Mouse (Mus musculus): ENCODE data around the gene Yipf3. TPM values are rescaled to one million over a fixed set of nuclear protein-coding genes. Genes with fewer than 3 reads are reported as not detected.

The Yipf3 gene
- 59.4 TPM for polyA plus RNA-seq (2014; fragmentation: Illumina TruSeq; extraction: RNeasy Lipid Tissue Mini Kit (QIAGEN cat#74804); ENCODE audit: low read depth, low replicate concordance)

DNA sequence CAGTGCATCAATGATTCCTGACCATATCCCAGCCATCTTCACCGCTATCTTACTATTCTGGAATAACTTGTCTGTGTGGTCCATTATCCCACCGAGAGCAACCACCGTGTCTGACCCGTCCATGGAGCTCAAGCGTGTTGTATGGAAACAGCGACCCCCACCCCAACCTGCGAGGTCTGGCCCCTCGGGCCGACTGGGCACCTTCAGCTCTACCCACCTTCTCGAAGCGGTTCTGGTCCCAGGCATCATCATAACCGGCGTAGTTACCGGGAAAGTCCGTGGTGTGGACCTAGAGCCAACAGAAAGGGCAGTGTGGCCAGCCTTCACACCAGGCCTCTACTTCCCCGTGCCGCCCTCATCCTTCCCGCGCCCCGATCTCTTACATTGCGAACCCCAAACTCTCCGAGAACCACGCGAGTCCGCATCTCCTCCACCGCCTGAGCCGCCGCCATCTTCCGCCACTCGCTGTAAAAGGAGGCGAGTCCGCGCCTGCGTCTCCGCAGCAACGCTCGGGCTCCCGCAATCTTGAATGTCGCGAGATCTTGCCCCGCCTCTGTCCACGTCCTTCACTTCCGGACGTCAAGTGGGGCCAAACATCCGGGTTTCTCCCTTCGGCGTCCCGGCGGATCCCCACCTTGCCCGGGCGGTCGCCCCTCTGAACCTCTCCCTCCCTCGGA is at the start of gene Yipf3, which contains the start of gene Polr1c:
TSS of gene Yipf3 (plus strand) at position 569 of the 677 bp plus-strand sequence.
TSS of gene Polr1c (minus strand) at position 543 of the 677 bp plus-strand sequence.

DNA sequence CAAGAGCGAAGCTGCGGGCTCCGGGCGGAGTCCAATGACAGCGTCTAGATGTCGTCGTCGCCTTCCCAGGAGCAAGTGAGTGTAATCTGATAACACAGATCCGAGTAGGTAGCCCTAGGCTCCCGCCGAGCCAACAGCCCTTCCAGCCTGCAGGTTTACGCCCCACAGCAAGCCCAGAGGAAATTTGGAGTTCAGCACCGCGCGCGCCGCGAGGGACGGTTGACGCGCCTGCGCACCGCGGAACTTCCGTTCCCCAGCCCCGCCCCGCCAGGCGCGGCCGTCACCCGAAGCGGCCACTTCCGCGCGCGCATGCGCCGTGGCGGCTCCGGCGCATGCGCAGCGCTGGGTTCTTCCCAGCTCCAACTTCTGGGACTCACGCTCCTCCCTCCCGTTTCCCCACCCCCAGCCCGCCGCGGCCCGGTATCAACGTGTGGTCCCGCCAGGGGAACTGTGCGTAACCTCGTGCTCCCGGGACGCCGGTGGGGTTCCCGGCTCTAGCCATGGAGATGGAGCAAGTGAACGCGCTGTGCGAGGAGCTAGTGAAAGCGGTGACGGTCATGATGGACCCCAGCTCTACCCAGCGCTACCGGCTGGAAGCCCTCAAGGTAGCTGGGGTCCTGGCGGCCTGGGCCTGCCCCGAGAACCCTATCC is 45.3 kb upstream of the Yipf3 start, which contains the start of the genes Polh and Xpo5:
TSS of gene Polh (minus strand) at position 225 of the 651 bp plus-strand sequence.
TSS of gene Xpo5 (plus strand) at position 362 of the 651 bp plus-strand sequence.

DNA sequence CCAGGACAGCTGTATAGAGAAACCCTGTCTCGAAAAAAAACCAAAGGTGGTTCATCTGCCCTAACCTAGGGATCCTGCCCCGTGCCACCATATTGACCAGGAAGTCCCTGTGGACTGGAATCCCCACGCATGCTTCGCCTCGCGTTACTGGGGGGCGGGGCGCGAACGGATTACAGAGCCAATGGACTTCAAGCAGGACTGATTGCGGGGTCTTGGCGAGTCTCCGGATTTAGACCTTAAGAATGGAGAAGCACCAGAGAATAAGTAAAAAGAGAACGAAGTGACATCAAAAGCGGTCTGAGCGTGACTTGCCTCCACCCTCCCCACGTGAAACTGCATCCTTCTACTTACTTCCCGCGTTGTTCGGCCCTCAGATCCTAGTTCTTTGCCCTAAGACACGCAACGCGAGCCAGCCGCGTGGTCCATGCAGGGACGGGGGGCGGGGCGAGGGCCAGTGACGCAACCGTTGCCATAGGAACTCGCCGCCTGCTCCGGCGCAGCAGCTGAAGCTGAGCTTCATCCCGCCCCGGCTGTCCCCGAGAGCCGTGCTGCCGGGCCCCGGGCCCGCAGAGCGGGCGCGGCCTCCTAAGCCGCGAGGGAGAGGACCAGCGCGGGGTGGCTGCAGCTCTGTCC is 5.7 kb downstream of the Yipf3 start, which contains the start of gene Lrrc73:
TSS of gene Lrrc73 (plus strand) at position 80 of the 633 bp plus-strand sequence.

DNA sequence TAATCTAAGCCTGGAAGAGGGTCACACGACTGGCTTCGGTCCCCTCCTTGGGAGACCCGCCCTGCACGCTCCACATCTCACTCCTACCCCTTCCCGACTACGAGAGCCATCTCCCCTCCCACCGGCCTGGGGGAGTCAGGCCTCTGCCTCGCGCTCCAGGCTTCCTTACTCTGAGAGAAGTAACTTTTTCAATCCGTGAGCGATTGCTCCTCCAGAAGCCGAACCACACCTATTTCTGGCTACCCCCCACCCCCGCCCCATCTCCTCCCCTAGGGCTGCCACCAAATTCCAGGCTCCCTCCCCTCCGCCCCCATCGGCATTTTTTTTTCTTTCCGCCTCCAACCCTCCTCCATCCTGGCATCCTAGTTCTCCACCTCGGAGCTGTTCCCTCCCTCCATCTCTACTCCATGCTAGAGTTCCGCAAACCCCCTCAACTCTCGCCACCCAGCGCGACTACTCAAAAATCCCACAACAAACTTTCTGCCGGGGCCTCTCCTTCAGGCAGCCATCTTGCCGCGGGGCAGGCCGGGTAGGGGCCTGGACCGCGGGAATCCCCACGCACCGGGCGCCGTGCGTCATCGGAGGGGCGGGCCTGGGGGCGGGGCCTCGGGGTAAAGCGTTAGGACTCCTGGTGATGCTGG is 34.7 kb downstream of the Yipf3 start, which contains the start of gene Tjap1:
TSS of gene Tjap1 (minus strand) at position 544 of the 641 bp plus-strand sequence.

DNA sequence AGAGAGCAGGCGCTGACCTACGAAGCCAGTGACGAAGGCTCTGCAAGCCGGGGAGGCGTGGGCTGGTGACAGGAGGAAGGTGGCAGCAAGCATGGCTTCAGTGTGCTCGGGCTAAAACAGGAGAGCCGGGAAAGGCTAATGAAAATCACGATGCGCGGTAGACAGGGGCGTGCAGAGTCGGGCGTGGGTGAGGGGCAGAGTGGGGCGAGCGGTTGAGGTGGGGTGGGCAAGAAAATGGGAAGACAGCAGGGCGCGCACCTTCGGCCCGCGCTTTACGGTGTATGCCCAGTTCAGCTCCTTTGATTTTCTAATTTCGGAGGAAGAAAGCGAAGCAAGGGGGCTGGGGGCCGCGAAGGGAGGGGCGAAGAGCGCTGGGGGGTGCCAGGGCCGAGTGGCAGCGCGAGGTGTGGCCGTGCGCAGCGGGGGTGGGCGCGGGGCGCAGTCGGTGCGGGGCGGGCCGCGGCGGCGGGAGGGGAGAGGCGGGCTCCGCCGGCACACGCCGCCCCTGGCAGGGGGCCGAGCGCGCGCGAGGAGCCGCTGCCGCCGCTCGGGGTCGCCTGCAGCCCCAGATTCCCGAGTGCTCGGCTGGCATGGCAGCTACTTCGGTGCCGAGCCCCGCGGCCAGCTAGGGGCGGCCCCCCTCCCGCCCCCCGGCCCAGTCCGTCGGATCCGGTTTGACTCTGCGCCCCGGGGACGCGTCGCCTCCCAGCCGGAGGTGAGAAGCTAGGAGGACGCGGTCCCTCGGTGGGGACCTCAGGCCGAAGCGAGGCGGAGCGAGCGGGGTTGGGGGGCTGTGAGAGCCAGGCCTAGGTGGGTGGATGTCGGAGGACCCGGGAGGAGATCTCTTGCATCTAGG is 49.7 kb downstream of the Yipf3 start, which contains the start of gene Dlk2:
TSS of gene Dlk2 (plus strand) at position 58 of the 856 bp plus-strand sequence.

Other genes starting within 250 kb of the Yipf3 start
- 517 TPM for gene Vegfa, start 215.7 kb upstream of the Yipf3 start, polyA plus RNA-seq (2014; fragmentation: Illumina TruSeq; extraction: RNeasy Lipid Tissue Mini Kit (QIAGEN cat#74804); ENCODE audit: low read depth, low replicate concordance)
- gene Mrps18a, start 137.1 kb upstream of the Yipf3 start, polyA plus RNA-seq (2014; fragmentation: Illumina TruSeq; extraction: RNeasy Lipid Tissue Mini Kit (QIAGEN cat#74804); ENCODE audit: low read depth, low replicate concordance): 127 TPM
- 0.68 TPM for gene Rsph9, start 103.9 kb upstream of the Yipf3 start, polyA plus RNA-seq (2014; fragmentation: Illumina TruSeq; extraction: RNeasy Lipid Tissue Mini Kit (QIAGEN cat#74804); ENCODE audit: low read depth, low replicate concordance)
- gene Mad2l1bp, start 94.5 kb upstream of the Yipf3 start, polyA plus RNA-seq (2014; fragmentation: Illumina TruSeq; extraction: RNeasy Lipid Tissue Mini Kit (QIAGEN cat#74804); ENCODE audit: low read depth, low replicate concordance): 20.1 TPM
- gene Gtpbp2, start 87.0 kb upstream of the Yipf3 start, polyA plus RNA-seq (2014; fragmentation: Illumina TruSeq; extraction: RNeasy Lipid Tissue Mini Kit (QIAGEN cat#74804); ENCODE audit: low read depth, low replicate concordance): 87.3 TPM
- 5.9 TPM for gene Polh, start 45.4 kb upstream of the Yipf3 start, polyA plus RNA-seq (2014; fragmentation: Illumina TruSeq; extraction: RNeasy Lipid Tissue Mini Kit (QIAGEN cat#74804); ENCODE audit: low read depth, low replicate concordance)
- 19.4 TPM for gene Xpo5, start 45.3 kb upstream of the Yipf3 start, polyA plus RNA-seq (2014; fragmentation: Illumina TruSeq; extraction: RNeasy Lipid Tissue Mini Kit (QIAGEN cat#74804); ENCODE audit: low read depth, low replicate concordance)
- gene Polr1c, start within 50 bp of the Yipf3 start, polyA plus RNA-seq (2014; fragmentation: Illumina TruSeq; extraction: RNeasy Lipid Tissue Mini Kit (QIAGEN cat#74804); ENCODE audit: low read depth, low replicate concordance): 19.8 TPM
- gene Lrrc73, start 5.5 kb downstream of the Yipf3 start, polyA plus RNA-seq (2014; fragmentation: Illumina TruSeq; extraction: RNeasy Lipid Tissue Mini Kit (QIAGEN cat#74804); ENCODE audit: low read depth, low replicate concordance): not detected
- gene Tjap1, start 34.9 kb downstream of the Yipf3 start, polyA plus RNA-seq (2014; fragmentation: Illumina TruSeq; extraction: RNeasy Lipid Tissue Mini Kit (QIAGEN cat#74804); ENCODE audit: low read depth, low replicate concordance): 31.8 TPM
- not detected for gene Dlk2, start 49.3 kb downstream of the Yipf3 start, polyA plus RNA-seq (2014; fragmentation: Illumina TruSeq; extraction: RNeasy Lipid Tissue Mini Kit (QIAGEN cat#74804); ENCODE audit: low read depth, low replicate concordance)
- gene Abcc10, start 80.3 kb downstream of the Yipf3 start, polyA plus RNA-seq (2014; fragmentation: Illumina TruSeq; extraction: RNeasy Lipid Tissue Mini Kit (QIAGEN cat#74804); ENCODE audit: low read depth, low replicate concordance): 4.1 TPM
- 12.4 TPM for gene Zfp318, start 135.7 kb downstream of the Yipf3 start, polyA plus RNA-seq (2014; fragmentation: Illumina TruSeq; extraction: RNeasy Lipid Tissue Mini Kit (QIAGEN cat#74804); ENCODE audit: low read depth, low replicate concordance)
- gene Crip3, start 180.8 kb downstream of the Yipf3 start, polyA plus RNA-seq (2014; fragmentation: Illumina TruSeq; extraction: RNeasy Lipid Tissue Mini Kit (QIAGEN cat#74804); ENCODE audit: low read depth, low replicate concordance): 2.5 TPM
- not detected for gene Slc22a7, start 190.4 kb downstream of the Yipf3 start, polyA plus RNA-seq (2014; fragmentation: Illumina TruSeq; extraction: RNeasy Lipid Tissue Mini Kit (QIAGEN cat#74804); ENCODE audit: low read depth, low replicate concordance)
- 0.10 TPM for gene Ttbk1, start 239.6 kb downstream of the Yipf3 start, polyA plus RNA-seq (2014; fragmentation: Illumina TruSeq; extraction: RNeasy Lipid Tissue Mini Kit (QIAGEN cat#74804); ENCODE audit: low read depth, low replicate concordance)
- gene Dnph1, start 248.6 kb downstream of the Yipf3 start, polyA plus RNA-seq (2014; fragmentation: Illumina TruSeq; extraction: RNeasy Lipid Tissue Mini Kit (QIAGEN cat#74804); ENCODE audit: low read depth, low replicate concordance): 1.6 TPM